Mouse (Mus musculus): ENCODE data around the gene Gas7.

The Gas7 gene

DNA sequence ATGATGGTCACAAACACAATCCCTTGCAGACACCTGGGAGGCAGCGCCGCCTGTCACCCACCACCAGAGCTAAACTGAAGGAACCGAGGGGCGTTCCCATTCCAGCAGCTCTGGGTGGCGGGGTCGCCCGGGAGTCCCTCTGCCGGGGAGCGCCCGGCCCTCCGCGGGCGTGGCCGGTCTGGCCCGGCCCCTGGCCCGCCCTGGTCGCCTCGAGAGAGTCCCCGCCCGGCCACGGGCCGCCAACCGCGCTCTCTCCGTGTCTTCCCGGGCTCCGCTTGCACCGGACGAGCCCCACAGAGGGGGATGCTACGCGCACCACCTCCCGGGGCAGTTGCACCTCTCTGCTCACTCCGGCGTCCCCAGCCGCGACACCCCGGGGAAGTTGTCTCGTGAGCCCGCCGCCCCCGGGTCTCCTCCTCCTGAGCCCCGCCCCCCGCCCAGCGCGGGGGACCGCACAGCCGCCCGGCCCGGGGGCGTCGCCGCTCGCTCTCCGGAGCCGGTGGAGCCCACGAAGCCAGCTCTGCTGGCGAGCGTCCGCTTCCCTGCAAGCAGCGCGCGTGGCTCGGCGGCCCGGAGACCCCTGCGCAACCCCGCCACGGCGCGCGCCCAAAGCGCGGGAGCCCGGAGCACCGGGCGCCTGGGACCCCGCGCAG, at the start of gene Gas7:
Gene Gas7, plus strand, starts transcription at position 564 of the 653 bp plus-strand sequence.
- peak; percentile 7 for DNase-seq

DNA sequence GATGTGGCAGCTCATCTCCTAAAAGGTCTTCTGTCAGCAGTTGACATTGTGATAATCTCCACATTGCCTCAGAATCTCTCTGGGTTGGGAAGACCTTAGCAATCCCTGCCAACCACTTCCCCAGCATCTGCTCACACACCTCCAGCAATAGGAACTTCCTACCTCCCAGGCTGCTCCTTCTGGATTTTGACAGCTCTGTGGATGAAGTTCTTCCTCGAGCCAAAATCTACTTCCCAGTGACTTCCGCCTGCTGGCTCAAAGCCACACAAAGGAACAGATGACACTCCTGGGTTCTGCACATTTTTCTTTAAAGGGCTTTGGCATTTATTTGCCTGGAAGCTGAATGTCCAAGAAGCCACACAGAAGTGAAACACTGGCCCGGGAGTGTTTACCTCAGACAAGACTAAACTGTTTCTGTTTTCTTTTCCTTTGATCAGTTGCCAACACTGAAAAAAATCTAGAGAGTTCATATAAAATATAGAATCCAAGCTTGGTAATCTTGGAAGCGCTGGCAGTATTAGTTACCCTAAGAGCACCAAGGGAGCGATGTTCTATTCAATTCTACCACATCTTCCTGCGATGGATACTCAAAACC, 40.8 kb upstream of the Gas7 start:
- DNase-seq: no peak

DNA sequence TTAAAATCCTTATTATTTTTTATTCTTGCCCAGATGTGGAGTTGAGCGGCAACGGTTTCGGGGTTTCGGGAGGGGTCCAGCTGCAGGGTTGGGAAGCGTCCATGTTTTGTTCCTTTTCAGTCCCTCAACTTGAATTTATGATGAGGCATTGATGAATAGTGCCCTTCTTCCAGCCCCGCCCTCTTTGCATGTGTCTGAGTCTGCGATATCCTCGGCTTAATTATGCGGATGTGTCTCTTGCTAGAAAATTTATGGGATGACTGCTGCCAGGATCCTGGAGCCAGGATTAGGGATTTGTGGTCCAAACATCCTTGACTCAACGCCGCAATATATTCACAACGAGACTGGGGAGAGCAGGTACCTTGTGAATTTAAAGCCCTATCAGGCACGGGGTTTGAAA, 31.7 kb upstream of the Gas7 start:
- DNase-seq: no peak

DNA sequence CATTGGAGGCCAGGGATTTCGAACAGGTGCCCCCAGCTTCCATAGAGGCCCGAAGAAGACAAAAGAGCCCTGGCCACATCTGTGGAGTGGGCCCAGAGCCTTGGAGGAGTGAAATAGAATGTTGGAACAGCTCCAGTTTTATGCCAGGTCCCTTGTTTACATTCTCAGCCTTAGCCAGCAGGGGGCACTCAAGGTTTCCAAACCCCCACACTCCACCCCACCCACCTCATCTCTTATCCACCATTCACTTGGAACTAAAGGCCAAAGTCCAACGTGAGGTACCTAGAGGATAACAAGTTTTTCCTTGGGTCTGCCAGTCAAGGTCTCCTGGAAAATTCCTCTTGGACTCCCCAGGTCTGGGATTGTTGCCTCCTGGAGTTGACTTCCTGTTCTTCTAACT, 27.0 kb upstream of the Gas7 start:
- peak; percentile 10 for DNase-seq

DNA sequence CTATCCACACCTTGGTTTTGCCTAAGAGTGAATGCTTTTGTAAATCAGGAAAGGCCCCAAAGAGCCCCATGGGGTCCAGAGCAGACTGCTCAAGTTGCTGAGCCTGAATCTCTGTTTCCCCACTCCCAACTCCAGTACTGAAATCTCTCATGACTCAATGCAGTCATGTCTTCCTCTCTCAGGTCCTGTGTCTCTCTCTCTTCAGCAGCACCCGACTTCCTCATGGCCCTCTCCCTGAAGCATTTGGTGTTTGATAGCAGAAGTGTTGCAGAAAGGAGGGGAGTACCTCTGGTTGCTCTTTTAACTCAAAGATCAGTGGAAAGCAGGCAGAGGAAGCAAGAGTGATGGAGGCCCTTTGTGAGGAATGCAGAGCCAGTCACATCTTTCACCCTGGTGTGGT, 25.4 kb upstream of the Gas7 start:
- DNase-seq: no peak

DNA sequence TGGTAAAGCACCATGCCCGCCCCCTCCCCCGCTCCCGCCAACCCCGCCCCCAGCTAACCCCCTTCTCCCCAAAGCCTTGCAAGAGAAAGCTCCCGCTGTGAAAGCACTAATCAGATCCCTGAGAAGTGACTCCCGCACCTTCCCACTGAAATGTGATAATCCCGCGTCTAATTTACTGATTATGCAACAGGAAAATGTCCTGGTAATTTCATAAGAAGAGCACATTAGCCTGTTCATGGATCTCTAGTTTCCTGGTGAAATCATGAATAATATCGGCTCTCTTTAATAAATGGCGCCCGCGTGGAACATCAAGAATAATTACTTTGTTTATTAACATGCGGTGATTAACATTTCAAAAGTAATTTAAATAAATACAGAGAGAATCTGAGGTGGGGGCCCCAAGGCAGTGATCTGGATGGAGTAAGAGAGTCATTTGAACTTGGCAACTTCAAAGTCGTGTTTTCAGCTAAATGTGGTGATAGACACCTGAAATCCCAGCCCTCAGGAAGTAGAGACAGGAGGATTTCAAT, 24.1 kb upstream of the Gas7 start:
- no peak for DNase-seq

DNA sequence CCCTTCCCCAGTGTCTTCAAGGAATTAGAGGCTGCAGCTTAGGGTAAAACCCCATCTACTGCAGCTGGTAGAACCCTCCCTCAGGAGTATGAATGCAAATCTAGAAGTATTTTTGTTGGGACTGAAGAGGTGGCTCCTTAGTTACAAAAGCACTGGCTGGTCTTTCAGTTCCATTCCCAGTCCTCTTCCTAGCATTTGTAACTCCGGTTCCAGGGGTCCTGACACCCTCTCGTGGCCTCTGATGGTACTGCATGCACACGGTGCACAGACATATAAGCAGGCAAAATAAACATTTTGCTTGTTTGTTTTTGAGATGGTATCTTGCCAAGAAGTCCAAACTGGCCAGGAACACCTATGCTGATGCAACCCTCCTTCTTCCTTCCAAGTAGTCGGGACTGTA, 23.4 kb upstream of the Gas7 start:
- no peak for DNase-seq

DNA sequence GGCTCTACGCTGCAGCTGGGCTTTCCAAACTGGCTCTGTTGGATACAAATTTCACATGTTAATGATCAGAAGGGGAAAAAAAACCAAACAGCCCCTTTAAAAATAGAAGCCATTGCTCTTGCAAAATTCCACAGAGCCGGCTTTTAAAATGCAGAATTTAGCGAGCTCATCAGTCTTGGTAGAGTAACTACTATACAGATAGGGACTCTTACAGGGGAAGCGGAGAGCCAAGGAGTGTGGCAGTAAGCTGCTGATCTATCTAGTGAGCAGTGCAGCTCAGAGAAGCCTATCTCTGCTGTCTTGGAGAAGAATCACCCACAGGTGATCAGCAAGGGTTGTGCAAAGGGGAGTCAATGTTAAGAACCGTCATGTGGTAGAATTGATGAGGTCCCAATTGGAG, 21.5 kb upstream of the Gas7 start:
- DNase-seq: no peak

DNA sequence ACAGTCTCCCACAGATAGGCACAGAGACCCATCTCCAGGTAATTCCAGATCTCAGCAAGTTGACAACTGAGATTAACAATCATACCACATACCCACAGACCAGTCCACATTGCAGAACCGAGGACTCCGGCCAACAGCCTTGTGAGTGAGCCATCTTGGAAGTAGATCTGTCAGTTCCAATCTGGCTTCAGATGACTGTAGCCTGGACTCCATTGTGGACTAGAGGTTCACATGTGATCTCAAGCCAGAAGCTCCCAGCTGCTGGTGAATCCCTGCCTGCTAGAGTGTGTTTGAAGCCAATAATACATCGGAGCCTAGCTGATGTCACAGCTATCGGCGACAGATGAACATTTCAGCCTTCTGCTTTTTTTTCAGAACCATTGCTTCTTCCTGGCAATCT, 16.5 kb upstream of the Gas7 start:
- DNase-seq: no peak

DNA sequence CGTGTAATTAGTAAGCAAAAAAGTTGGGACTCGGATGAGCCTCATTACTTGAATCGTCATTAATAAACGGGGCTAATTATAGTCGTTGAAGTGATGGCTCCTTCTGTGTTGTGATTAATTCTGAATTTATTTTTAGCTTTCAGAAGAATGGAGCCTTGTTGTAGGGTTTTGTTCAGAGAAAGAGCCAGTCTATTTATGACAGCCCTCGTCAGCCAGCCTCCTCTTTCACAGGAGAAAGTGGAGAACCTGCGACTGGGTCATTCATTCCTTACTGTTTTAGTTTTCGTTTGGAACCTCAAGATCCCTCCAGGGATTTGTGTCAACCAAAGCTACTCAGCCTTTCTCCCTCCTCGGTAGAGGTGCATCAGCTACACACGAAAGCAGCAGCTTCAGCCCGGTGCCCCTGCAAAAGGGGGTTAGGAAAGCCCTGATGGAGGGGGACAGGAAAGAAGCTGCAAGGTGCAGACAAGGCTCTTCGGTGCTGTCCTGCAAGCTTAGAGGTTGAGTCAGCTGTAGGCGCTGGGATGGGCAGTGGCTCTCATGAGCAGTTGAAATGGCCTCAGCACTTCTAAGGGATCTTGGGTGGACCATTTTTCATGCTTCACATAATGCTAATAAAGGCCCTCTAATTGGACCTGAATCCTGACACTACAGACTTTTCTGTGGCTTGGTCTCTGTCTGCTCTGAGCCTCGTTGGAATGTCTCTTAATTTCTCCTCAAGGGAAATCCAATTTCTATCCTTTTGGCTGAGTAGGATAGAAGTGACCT, 10.0 kb upstream of the Gas7 start:
- no peak for DNase-seq

DNA sequence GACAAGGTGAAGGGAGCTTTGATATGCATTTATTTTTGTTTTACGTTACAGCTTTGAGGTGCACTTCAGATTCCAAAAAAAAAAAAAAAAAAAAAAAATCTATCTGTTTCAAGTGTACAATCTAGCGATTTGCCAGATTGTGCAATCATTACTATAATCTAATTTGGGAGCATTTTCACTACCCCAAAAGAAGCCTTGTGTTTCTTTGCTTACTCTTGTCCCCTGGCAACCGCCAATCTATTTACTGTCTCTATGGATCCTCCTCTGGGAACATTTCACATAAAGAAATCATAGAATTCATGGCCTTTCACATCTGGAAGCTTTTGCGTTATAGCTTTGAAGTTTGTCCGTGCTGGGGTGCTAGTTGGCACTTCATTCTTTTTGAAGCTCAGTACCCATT, 3.7 kb upstream of the Gas7 start:
- DNase-seq: no peak

DNA sequence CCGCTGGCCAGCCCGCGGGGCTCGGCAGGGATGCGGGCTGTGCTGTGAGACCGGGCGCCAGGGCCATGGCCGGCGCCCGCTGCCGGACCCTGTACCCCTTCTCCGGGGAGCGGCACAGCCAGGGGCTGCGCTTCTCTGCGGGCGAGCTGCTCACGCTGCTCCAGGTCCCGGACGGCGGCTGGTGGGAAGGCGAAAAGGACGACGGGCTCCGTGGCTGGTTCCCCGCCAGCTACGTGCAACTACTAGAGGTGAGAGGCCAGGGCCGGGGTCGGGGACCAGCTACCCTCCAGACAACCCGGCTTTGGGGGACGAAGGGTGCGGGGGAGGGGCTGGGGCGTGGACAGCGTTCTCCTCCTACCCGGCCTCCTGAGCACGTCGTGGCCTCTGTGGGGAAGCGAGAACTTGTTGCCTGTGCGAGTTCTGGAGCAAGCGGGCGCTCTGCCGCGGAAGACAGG, 317 bp downstream of the Gas7 start:
- DNase-seq: no peak

DNA sequence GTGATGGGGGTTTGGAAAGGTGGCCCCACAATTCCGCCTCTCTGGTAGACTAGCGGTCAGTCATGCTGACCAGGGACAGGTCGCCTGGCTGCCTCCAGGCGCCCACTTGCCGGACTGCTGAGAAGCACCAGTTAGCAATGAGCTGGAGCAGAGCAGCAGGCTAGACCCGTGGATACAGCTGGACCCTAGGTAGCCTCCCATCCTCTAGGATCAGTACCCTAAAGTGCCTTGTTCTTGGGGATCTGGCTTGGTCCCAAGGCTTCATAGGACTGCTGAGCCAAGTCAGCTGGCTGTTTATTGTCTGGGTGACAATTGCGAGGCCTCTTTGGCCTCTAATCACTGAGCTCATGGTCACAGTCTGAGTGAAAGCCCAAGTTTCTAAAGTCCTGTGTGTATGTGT, 792 bp downstream of the Gas7 start:
- DNase-seq: no peak

DNA sequence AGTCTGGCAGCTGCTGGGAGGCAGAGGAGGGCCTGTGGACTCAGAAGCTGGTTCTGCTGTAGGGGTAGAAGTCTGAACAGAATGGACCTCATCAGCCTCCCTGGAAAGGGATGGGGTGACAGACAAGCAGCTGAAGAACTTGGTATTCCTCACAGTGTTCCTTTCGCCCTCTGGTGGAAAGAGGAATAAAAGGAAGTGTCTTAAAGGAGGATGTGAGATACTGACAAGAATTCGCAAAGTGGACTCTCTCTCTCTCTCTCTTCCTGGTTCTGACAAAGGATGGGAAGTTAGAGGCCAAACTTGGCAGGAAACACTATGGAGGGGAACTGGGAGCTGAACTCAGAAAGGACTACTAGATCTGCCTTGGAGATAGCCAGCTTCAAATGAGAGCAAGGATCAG, 2.9 kb downstream of the Gas7 start:
- no peak for DNase-seq

DNA sequence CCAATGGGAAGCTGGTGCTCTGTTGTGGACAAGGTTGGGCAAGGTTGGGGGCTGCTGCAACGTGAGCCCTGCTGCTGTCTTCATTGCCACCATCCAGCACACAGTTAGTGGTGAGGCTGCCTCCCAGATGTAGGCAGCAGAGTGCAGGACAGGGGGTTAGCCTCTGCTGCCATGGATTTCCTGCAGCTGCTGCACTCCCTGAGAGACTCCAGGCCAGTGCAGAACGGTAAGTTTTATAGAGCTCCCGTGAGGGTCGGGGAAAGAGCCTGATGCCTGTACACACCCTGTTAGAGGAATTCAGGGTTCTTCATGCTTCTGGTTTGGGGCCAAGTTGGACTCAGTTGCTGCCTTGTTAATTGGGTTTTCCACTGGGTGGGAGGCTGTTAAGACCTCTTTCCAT, 11.9 kb downstream of the Gas7 start:
- DNase-seq: no peak

DNA sequence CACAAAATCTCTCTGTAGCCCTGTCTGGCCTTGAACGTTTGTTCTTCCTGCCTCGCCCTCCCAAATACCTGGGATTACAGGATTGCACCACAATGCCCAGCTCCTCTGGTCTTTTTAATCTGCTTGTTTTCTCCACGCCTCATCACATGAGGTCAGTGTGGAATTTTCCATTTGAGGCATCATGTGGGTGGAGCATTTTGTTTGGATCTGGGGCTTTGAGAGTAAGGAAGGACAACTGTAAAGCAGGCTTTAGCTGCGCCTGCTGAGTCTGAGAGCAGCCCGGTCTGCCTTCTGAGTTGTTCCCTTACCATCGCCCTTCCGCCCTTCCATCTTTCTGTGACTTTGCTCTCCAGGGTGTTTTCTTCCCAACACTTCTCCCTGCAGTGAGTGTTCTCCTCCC, 13.6 kb downstream of the Gas7 start:
- no peak for DNase-seq

DNA sequence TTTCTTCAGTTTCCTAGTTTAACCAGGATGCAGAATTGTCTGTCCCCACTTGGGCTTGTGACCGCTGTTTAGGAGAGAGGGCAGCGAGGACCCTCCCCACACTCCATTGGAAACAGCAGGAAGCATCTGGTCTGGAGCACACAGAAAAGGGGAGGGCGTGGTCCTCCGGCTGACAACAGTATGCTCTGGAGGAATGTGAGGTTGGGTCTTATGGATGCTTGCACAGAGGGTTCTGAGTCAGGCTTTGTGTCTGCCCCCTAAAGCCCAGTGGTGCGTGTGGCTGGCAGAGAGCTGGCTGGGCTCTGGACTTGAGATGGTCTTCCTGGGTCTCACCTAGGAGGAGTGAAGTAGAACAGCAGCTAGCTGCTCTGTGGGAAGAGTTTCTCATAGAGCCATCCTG, 19.4 kb downstream of the Gas7 start:
- DNase-seq: no peak

DNA sequence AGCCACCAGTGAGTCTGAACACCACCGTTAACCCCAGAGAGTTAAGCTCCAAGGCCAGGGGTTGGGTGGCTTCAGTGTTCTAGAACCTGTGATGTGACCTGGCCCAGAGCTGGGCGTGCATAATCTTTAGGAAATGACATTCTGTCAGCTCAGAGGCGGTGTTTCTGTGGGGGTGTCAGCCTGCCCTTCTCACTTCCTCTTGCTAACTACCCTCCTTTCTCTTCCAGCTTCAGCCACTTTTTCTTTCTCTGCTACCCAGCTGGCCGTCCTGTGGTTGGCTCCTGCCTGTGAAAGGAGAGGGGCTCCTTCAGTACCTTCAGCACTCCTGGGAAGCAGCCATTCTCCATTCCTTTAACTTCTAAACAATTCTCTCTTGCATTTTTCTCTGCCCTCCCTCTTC, 24.3 kb downstream of the Gas7 start:
- no peak for DNase-seq

DNA sequence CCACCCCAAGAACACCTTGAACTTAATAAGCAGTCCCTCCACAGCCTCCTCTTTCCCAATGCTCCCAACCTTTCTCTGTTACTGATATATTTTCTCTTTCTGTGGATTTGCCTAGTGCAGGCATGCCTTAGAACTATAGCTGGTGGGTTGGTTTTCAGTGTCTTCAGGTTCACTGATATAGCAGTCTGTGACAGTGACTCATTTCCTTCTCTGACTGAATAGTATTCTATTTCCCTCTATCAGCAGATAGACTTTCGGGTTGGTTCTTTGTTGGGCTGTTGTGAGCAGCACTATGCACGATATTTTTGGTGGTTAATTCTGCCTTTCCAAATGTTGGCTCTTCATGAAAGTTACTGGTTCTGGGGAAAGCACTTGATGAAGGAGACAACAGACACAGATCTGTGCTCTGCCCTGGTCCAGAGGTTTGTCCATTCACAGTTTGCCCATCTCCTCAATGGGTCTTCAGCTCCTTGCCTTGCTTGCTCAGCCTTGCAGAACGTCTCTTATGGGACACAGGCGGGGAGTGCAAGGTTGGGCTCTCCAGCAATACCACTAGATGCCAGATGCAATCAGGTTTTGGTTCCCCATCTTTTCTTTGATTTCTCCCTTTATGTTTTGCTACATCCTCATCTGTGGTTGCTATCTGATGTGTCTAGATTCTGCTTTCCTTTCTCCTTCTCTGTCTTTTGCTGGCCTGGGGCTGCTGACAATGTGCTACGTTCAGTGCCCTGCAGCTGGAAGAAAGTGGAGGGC, 25.1 kb downstream of the Gas7 start:
- DNase-seq: no peak

DNA sequence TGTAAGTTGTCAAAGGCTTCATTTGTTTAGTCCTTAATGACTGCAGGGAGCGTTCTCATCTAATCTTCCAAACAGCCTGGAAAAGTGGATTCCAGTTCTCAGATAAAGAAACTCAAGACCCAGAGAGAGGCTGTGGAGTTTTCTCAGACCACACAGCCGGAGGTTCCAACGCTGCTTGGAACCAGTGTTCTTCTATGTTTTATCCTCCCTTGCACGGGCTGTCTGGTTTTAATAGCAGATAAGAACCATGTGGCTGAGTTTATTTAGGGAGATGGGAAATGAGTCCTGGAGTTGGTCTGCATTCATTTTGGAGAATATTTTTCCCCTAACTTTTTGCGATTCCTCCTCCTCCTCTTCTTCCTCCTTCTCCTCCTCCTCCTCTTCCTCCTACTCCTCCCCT, 26.5 kb downstream of the Gas7 start:
- no peak for DNase-seq

DNA sequence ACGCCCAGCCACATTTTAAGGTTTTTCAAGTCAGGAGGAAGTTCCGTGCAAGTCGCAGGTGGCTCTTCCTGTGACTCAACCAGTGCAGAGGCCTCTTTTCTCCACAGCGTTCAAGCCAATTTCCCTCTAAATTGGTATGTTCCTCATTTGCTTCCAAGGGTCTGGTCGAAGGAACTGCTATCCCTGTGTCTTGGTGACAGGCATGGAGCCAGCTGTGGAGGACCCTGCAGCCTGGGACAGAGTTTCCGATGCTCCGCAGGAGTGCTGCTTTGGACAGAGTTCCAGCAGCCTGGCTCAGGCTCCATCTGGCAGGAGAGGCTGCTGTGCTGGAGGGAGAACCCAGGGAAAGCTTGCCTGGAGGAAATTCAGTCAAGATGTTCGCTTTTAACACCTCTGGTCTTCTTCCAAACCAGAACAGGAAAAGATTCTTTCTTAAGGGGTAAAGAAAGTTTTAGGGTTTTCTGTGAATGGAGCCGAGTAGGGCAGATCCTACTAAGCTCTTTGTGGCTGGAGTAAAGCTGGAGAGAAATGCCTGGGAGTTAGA, 27.1 kb downstream of the Gas7 start:
- DNase-seq: peak; percentile 3

DNA sequence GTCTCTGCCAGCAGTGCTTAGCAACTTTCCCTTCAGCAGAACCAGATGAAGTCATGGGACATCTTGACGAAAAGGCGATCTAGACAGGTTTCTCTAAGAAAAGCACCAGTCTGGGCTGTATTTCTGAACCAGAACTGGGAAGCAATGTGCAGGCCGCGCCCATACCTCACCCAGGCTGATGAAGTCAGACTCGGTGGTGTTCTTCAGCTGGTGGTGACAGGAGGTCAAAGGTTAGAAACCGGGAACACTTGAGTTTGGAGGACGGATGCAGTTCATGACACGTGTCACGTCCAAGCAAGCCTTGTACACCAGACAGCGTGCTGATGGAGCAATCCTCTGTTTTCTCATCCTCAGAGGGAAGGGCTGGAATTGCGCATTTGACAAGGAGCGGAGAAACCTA, 32.9 kb downstream of the Gas7 start:
- DNase-seq: no peak

DNA sequence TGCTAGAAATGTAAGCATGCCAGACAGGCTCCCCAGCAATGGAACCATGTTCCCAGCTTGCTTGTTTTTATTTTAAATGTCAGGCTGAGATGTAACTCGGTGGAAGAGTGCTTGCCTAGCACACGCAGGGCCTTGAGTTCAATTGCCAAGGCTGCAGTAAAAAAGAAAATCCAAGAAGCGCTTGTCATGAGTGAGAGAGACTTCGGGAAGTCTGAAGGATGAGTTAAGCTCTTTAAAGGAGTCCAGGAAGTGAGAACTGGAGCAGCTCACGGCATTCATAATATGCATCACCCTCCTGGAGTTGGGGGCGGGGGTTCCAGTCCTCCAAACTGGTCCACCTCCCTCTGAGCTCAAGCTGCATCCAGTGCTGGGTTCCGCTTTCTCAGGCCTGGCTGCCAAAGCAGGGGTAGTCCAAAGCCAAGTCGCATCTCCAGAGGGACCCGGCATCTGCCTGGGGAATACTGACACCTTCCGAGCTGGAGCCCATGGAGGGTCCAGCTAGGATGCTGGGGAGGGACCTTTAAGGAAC, 34.5 kb downstream of the Gas7 start:
- DNase-seq: no peak

Measured in cerebellum, adult 11 months (tissue).